Mouse (Mus musculus): Measurements from ENCODE around the gene Slc35e3. TPM values are rescaled to one million over a fixed set of nuclear protein-coding genes. Genes with fewer than 3 reads are reported as not detected.

Gene Slc35e3
- polyA plus RNA-seq, 1 experiment from 2014 or later = 3.7 TPM

DNA sequence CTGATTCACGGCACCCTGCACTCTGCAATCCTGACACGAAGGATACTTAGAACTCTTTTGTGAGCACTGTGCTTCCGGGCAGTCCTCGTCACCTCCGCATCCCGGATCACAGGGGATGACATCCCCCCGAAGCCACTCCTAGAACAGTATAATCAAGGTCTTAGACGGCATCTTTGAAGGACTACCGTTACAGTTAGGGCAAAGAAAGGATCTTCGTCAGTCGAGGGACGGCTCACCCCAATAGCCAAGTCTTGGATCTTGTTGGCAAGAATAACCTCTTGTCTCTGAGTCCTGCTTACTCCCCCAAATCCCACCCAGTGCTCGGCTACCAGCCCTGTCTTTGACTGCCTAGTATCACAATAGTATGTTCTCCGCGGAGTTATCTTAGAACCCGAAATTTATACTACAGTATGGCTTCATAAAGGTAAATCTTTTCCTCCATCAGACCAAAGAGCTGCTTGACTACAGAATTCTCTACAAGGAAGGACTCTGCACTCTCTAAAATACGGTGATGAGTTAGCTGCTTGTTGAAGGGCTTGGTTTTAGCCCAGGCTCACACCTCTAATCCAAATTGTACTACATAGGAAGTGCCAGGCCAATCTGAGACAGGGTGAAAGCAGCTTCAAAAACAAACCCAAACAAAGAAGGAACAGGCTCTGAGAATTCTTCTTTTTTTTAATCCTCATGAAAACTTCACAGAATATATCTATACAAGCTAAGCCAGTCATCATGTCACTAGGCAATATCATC, 44.4 kb upstream of the Slc35e3 start:
- 89% methylated on average over 17 of the region's 17 CpGs for WGBS (ENCODE audit: insufficient replicate concordance)
- H3K27me3 ChIP-seq (ENCODE audit: insufficient read depth, low read length) = no peaks in the 10 kb centered on the region
- peaks cover 20% of the 10 kb centered on the region for H3K36me3 ChIP-seq (replicated peaks; ENCODE audit: insufficient read depth, low read length)
- H3K4me3 ChIP-seq (ENCODE audit: low read depth, low read length) = peak overlapping the region; percentile 89; the same call in 1 of the 2 replicates
- TF ChIP-seq CTCF (IDR thresholded peaks at IDR 0.05; ENCODE audit: low read depth) (no peak), EP300 (IDR thresholded peaks at IDR 0.05; ENCODE audit: low read depth) (no peak)
- no peak overlapping the region for H3K27ac ChIP-seq (ENCODE audit: low read depth)
- ATAC-seq (no peak), DNase-seq (no peak)
- H3K4me1 ChIP-seq (ENCODE audit: insufficient read depth) = peaks cover 22% of the 10 kb centered on the region
- H3K4me2 ChIP-seq (ENCODE audit: low read depth, low read length) = peak overlapping the region; percentile 85; the same call in 1 of the 2 replicates
- H3K9ac ChIP-seq (replicated peaks) = no peak overlapping the region; the same call in 1 of the 2 replicates
- H3K9me3 ChIP-seq (ENCODE audit: low read length) = no peaks in the 10 kb centered on the region

DNA sequence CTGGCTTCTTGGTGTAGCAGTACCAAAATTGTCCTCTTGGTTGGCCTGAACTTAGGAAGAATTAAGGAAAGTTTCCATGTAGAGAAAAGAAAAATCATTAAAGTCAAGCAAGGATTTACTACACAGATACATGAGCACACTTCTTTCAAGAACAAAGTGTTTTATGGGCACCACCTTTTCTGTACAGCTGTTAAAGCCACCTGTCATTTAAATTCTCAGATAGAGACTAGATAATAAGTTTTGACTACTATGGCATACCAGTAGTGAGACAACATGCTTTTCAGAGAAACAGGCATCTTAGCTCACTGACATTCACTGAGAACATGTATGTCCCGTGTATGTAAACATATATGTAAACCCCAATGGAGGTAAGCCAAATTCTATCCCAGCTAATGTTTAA, 43.8 kb upstream of the Slc35e3 start:
- TF ChIP-seq CTCF (IDR thresholded peaks at IDR 0.05; ENCODE audit: low read depth) (no peak), EP300 (IDR thresholded peaks at IDR 0.05; ENCODE audit: low read depth) (no peak)
- no peaks in the 10 kb centered on the region for H3K27me3 ChIP-seq (ENCODE audit: insufficient read depth, low read length)
- ATAC-seq = no peak
- peaks cover 24% of the 10 kb centered on the region for H3K36me3 ChIP-seq (replicated peaks; ENCODE audit: insufficient read depth, low read length)
- H3K9ac ChIP-seq (replicated peaks) = no peak overlapping the region
- WGBS (ENCODE audit: insufficient replicate concordance) = 81% methylated on average over 1 of the region's 1 CpGs
- H3K4me2 ChIP-seq (ENCODE audit: low read depth, low read length) = no peak overlapping the region
- no peak for DNase-seq
- H3K4me1 ChIP-seq (ENCODE audit: insufficient read depth) = peaks cover 22% of the 10 kb centered on the region
- H3K4me3 ChIP-seq (ENCODE audit: low read depth, low read length) = no peak overlapping the region
- H3K9me3 ChIP-seq (ENCODE audit: low read length) = no peaks in the 10 kb centered on the region
- H3K27ac ChIP-seq (ENCODE audit: low read depth) = no peak overlapping the region

DNA sequence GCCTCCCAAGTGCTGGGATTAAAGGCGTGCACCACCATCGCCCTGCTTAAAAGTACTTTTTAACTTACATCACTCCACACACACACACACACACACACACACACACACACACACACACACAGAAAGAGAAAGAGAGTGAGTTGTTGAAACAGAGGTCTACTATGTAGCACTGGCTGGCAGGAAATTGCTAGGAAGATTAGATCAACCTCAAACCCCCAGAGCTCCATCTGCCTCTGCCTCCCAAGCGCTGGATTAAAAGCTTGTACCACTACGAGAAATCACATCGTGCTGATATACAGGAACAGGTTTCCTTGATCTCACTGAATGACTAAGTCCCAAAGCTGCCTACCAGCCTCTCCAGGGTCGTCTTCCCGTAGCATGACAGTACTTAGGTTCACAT, 38.5 kb upstream of the Slc35e3 start:
- no peaks in the 10 kb centered on the region for H3K4me1 ChIP-seq (ENCODE audit: insufficient read depth)
- H3K27me3 ChIP-seq (ENCODE audit: insufficient read depth, low read length) = no peaks in the 10 kb centered on the region
- H3K9me3 ChIP-seq (ENCODE audit: low read length) = no peaks in the 10 kb centered on the region
- no peak overlapping the region for H3K4me2 ChIP-seq (ENCODE audit: low read depth, low read length)
- TF ChIP-seq EP300 (IDR thresholded peaks at IDR 0.05; ENCODE audit: low read depth) (no peak), CTCF (IDR thresholded peaks at IDR 0.05; ENCODE audit: low read depth) (no peak)
- no peak overlapping the region for H3K9ac ChIP-seq (replicated peaks)
- H3K36me3 ChIP-seq (replicated peaks; ENCODE audit: insufficient read depth, low read length) = peaks cover 58% of the 10 kb centered on the region
- ATAC-seq = no peak
- no peak overlapping the region for H3K27ac ChIP-seq (ENCODE audit: low read depth)
- DNase-seq = no peak
- H3K4me3 ChIP-seq (ENCODE audit: low read depth, low read length) = no peak overlapping the region
- 69% methylated on average over 7 of the region's 7 CpGs for WGBS (ENCODE audit: insufficient replicate concordance)

DNA sequence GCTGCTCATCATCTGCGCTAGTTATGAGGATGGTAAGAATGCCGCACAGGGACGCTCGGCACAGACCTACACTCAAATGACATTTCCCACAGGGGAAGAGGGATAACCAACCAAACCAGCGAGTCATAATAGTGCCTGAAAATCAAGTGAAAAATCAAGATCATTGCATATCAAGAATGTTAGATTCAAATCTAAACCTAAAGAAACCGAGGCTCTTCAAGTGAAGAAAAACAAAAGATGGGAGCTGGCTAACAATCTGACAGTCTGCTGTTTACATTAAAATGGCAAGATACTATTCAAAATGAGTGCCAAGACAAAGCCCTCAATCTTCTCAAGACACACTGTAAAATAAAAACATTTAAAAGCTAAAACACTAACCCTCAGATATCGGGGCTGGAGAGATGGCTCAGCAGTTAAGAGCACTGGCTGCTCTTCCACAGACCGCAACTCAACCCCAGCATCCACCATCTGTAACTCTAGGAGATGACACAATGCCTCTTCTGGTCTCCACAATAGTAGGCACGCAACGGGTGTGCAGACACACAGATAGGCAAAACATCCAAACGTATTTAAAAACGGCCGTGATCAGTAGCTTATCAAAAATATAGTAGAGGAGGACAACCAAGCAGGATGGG, 37.7 kb upstream of the Slc35e3 start:
- Histone ChIP-seq H3K9ac (replicated peaks) (no peak overlapping the region), H3K36me3 (replicated peaks; ENCODE audit: insufficient read depth, low read length) (peaks cover 62% of the 10 kb centered on the region), H3K27me3 (ENCODE audit: insufficient read depth, low read length) (no peaks in the 10 kb centered on the region), H3K4me2 (ENCODE audit: low read depth, low read length) (no peak overlapping the region), H3K9me3 (ENCODE audit: low read length) (no peaks in the 10 kb centered on the region), H3K4me1 (ENCODE audit: insufficient read depth) (no peaks in the 10 kb centered on the region), H3K4me3 (ENCODE audit: low read depth, low read length) (no peak overlapping the region), H3K27ac (ENCODE audit: low read depth) (no peak overlapping the region)
- no peak for DNase-seq
- no peak for TF ChIP-seq CTCF (IDR thresholded peaks at IDR 0.05; ENCODE audit: low read depth)
- TF ChIP-seq EP300 (IDR thresholded peaks at IDR 0.05; ENCODE audit: low read depth) = no peak
- ATAC-seq = no peak
- 91% methylated on average over 13 of the region's 13 CpGs for WGBS (ENCODE audit: insufficient replicate concordance)

DNA sequence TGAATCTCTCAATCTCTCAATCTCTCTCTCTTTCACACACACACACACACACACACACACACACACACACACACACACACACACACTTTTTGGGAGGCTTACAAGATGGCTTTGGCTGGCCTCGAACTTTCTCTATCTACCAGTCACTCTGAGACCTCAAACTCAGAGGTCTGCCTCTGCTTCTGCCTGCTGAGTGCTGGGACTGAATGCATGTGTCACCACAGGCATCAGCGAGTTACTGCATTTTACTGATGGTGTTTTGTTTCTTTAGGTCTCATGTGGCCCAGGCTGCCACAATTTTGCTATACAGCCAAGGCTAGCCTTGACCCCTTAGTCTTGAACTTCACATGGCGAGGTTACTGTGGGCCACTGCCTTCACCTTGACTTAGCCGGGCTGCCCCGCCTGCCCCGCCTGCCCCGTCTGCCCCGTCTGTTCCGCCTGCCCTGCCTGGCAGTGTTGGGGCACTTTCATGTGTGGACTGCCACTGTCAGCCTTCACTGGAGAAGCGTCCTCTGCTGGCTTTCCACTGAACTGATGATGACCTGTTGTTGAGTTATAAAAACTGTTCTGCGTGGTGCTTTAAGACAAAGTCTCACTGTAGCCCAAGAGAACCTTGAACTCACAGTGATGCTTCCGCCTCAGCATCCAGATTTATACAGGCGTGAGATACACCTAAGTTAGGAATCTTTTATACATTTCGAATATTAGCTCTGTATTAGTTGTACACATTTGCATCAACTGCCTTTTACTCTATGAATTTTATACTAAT, 36.5 kb upstream of the Slc35e3 start:
- Histone ChIP-seq H3K4me2 (ENCODE audit: low read depth, low read length) (no peak overlapping the region), H3K36me3 (replicated peaks; ENCODE audit: insufficient read depth, low read length) (peaks cover 70% of the 10 kb centered on the region), H3K4me1 (ENCODE audit: insufficient read depth) (no peaks in the 10 kb centered on the region), H3K27me3 (ENCODE audit: insufficient read depth, low read length) (no peaks in the 10 kb centered on the region), H3K9me3 (ENCODE audit: low read length) (no peaks in the 10 kb centered on the region), H3K9ac (replicated peaks) (no peak overlapping the region), H3K27ac (ENCODE audit: low read depth) (no peak overlapping the region), H3K4me3 (ENCODE audit: low read depth, low read length) (no peak overlapping the region)
- no peak for ATAC-seq
- TF ChIP-seq EP300 (IDR thresholded peaks at IDR 0.05; ENCODE audit: low read depth) = no peak
- WGBS (ENCODE audit: insufficient replicate concordance) = 91% methylated on average over 14 of the region's 14 CpGs
- DNase-seq = no peak

DNA sequence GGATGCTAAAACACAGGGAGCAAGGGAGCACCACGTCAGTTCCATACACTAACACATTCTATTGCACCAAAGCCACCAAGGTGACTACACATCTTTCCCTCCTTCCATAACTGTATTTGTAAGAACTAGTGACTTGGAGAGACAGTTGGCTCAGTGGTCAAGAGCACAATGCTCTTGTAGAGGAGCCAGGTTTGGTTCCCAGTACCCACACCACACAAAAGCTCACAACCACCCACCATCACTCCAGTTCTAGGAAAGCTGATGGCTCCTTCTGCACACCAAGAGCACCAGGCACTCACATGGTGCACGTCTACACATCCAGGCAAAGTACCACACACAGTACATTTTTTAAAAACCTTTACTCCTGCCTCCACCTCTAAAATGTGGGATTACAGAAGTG, 35.9 kb upstream of the Slc35e3 start:
- Histone ChIP-seq H3K27ac (ENCODE audit: low read depth) (no peak overlapping the region), H3K27me3 (ENCODE audit: insufficient read depth, low read length) (no peaks in the 10 kb centered on the region), H3K9ac (replicated peaks) (no peak overlapping the region), H3K36me3 (replicated peaks; ENCODE audit: insufficient read depth, low read length) (peaks cover 73% of the 10 kb centered on the region), H3K4me2 (ENCODE audit: low read depth, low read length) (no peak overlapping the region), H3K4me3 (ENCODE audit: low read depth, low read length) (no peak overlapping the region), H3K4me1 (ENCODE audit: insufficient read depth) (no peaks in the 10 kb centered on the region), H3K9me3 (ENCODE audit: low read length) (no peaks in the 10 kb centered on the region)
- no peak for TF ChIP-seq EP300 (IDR thresholded peaks at IDR 0.05; ENCODE audit: low read depth)
- no peak for TF ChIP-seq CTCF (IDR thresholded peaks at IDR 0.05; ENCODE audit: low read depth)
- DNase-seq = no peak
- WGBS (ENCODE audit: insufficient replicate concordance) = 90% methylated on average over 2 of the region's 2 CpGs
- no peak for ATAC-seq

Data from liver, postnatal 0 days (tissue).